Mouse (Mus musculus) ES-E14 (cell line): ENCODE results near the gene Clcn2. TPM values are rescaled to one million over a fixed set of nuclear protein-coding genes. Genes with fewer than 3 reads are reported as not detected.

Source experiments
- DNase-seq: peaks from one replicate; pipeline ENCODE4 v3.0.0-alpha.2; 2013; ENCODE audit warnings: low read depth, low spot score
- H3K27ac ChIP-seq: 2 replicates; pipeline ENCODE4 v1.5.1; 2012; ENCODE audit warnings: low read depth, mild to moderate bottlenecking, low read length, moderate library complexity, mixed read lengths; ENCODE audit not compliant: poor library complexity, insufficient read depth, severe bottlenecking
- H3K36me3 ChIP-seq: 2 replicates; pipeline ENCODE4 v1.6.1; 2012; ENCODE audit warnings: mild to moderate bottlenecking, low read length, moderate library complexity, mixed read lengths; ENCODE audit not compliant: control insufficient read depth, poor library complexity, insufficient read depth, severe bottlenecking
- H3K4me1 ChIP-seq, 2 experiments: fragments of 150-350 bp in 1 of 2; sonication (generic) in 1 of 2; 2 replicates each; pipeline ENCODE4 v1.6.1; 2012; ENCODE audit warnings: low read length in 2 of 2, mild to moderate bottlenecking in 1 of 2, mixed read lengths in 1 of 2; ENCODE audit not compliant: control insufficient read depth in 2 of 2, insufficient read depth in 2 of 2, poor library complexity in 1 of 2
- H3K4me3 ChIP-seq, 2 experiments: fragments of 150-350 bp in 1 of 2; sonication (generic) in 1 of 2; 2 replicates each; pipeline ENCODE4 v1.5.1; 2012; ENCODE audit warnings: low read length in 2 of 2, low read depth in 1 of 2, mild to moderate bottlenecking in 1 of 2, mixed read lengths in 1 of 2; ENCODE audit not compliant: insufficient read depth in 1 of 2, poor library complexity in 1 of 2, severe bottlenecking in 1 of 2
- H3K9ac ChIP-seq: 2 replicates; pipeline ENCODE4 v1.6.1; 2012; ENCODE audit warnings: low read depth, mild to moderate bottlenecking, low read length, mixed read lengths; ENCODE audit not compliant: poor library complexity, insufficient read depth, severe bottlenecking
- H3K9me3 ChIP-seq: fragments of 150-350 bp; sonication (generic); 2 replicates; pipeline ENCODE4 v1.6.1; 2012; ENCODE audit warnings: low read depth, mild to moderate bottlenecking, low read length; ENCODE audit not compliant: control insufficient read depth, insufficient read depth
- CHD2 ChIP-seq: IDR thresholded peaks from 2 replicates; pipeline ENCODE4 v1.6.1; 2014; ENCODE audit warnings: mild to moderate bottlenecking, low read depth, low read length, inconsistent platforms
- HCFC1 ChIP-seq: IDR thresholded peaks from 2 replicates; pipeline ENCODE4 v1.6.1; 2012; ENCODE audit warnings: low read length, inconsistent platforms, borderline replicate concordance; ENCODE audit not compliant: insufficient read depth
- MAFK ChIP-seq: IDR thresholded peaks from 2 replicates; pipeline ENCODE4 v1.6.1; 2014; ENCODE audit warnings: mild to moderate bottlenecking, low read depth, low read length, inconsistent platforms; ENCODE audit not compliant: insufficient read depth
- ZC3H11A ChIP-seq: IDR thresholded peaks from 2 replicates; pipeline ENCODE4 v1.6.1; 2012; ENCODE audit warnings: low read depth, mild to moderate bottlenecking, inconsistent platforms, low read length, borderline replicate concordance
- ZNF384 ChIP-seq: IDR thresholded peaks from 2 replicates; pipeline ENCODE4 v1.6.1; 2012; ENCODE audit warnings: low read depth, low read length, inconsistent platforms
- in situ Hi-C, 2 experiments: fragments of 600-800 bp; cut with MboI; formaldehyde crosslinking; loops; one replicate each; pipeline ENCODE4 v1.15.1; 2025; ENCODE audit warnings: low sequenced_read_pairs in 2 of 2, inconsistent platforms in 1 of 2; ENCODE audit not compliant: unreplicated experiment in 2 of 2
- total RNA-seq: library from RNA; depleted of rRNA; stranded (reverse); fragments of 300-350 nt; gene quantifications from 2 replicates; pipeline ENCODE4 v1.2.3, GENCODE M21; 2012

The Clcn2 gene
- total RNA-seq, 1 experiment = 38.2 TPM

DNA sequence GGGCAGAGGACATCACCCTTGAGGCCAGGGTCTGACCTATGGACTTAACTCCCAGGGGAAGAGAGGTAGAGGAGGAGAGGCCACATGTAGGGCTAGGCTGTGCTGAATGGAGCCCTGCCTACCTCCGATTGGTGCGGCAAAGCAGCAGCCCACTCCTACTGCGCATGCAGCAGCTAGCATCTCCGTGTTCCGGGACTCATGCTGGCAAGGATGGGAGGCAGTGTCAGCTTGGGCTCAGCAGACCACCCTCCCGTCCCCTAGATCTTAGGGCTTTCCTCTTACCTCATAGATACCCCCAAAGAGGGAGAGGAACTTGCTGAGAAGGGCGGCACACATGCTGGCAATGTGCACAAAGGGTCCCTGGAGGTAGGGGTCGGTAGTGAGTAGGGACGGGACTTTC lies 5.4 kb downstream of the Clcn2 start:
- Histone ChIP-seq H3K27ac (no peak overlapping the region), H3K9ac (no peak overlapping the region), H3K9me3 (no peaks in the 10 kb centered on the region), H3K4me3 (no peak overlapping the region), H3K4me1 (peaks cover 2 to 29% of the 10 kb centered on the region in 2 experiments; a peak in 2 of 4 replicates), H3K36me3 (peaks cover 56% of the 10 kb centered on the region)
- TF ChIP-seq ZNF384 (no peak), HCFC1 (no peak), ZC3H11A (no peak), CHD2 (no peak)
- in situ Hi-C loops = no loop called here
- no peak for DNase-seq

DNA sequence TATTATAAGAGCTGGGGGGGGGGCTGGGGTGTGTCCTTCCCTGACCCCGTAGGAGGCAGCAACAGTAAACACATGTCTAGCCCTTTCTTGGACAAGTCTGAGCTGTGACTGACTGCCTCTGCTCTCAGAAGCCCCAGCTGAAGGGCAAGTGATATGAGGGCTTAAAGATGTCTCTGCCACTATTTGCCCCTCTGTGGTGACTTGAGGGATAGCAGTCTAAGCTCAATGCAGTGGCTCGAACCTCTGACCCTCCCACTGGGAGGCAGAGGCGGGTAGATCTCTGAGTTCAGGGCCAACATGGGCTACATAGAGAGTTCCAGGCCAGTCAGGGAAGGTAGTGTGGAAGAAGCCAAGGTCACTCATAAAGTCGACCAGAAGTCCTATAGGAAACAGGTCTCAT lies 6.7 kb downstream of the Clcn2 start:
- in situ Hi-C loops = no loop called here
- H3K36me3 ChIP-seq = peaks cover 63% of the 10 kb centered on the region

DNA sequence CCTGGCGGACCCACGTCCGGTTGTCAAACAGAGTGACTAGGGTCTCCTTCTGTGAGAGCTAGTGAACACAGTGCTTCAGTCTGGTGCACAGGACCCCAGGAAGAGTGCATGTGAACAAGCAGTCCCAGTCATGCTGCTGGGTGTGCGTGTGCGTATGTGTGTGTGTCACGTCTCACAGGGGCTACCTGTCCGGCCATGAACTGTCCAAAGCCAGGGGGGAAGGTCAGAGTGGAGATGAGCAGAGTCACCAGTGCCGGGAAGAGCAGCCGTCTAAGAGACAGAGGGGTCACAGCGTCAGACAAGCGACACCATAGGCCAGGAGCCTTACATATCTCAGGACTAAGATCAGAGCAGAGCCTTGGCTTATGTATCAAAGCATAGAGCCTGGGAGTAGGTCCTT lies 7.2 kb downstream of the Clcn2 start:
- TF ChIP-seq MAFK (no peak), ZNF384 (no peak), ZC3H11A (no peak), CHD2 (no peak), HCFC1 (no peak)
- H3K27ac ChIP-seq = no peak overlapping the region
- no peak overlapping the region for H3K9ac ChIP-seq
- peaks cover 65% of the 10 kb centered on the region for H3K36me3 ChIP-seq
- in situ Hi-C loops = no loop called here
- H3K4me3 ChIP-seq = no peak overlapping the region
- H3K4me1 ChIP-seq = peaks cover 7 to 36% of the 10 kb centered on the region in 2 experiments
- no peak for DNase-seq
- no peaks in the 10 kb centered on the region for H3K9me3 ChIP-seq

More for the DNA sequence above, 6.7 kb downstream of the Clcn2 start:
- Histone ChIP-seq H3K4me1 (peaks cover 7 to 36% of the 10 kb centered on the region in 2 experiments), H3K9me3 (no peaks in the 10 kb centered on the region), H3K27ac (no peak overlapping the region), H3K9ac (no peak overlapping the region), H3K4me3 (no peak overlapping the region)
- TF ChIP-seq ZC3H11A (no peak), CHD2 (no peak), ZNF384 (no peak), MAFK (no peak), HCFC1 (no peak)
- no peak for DNase-seq

DNA sequence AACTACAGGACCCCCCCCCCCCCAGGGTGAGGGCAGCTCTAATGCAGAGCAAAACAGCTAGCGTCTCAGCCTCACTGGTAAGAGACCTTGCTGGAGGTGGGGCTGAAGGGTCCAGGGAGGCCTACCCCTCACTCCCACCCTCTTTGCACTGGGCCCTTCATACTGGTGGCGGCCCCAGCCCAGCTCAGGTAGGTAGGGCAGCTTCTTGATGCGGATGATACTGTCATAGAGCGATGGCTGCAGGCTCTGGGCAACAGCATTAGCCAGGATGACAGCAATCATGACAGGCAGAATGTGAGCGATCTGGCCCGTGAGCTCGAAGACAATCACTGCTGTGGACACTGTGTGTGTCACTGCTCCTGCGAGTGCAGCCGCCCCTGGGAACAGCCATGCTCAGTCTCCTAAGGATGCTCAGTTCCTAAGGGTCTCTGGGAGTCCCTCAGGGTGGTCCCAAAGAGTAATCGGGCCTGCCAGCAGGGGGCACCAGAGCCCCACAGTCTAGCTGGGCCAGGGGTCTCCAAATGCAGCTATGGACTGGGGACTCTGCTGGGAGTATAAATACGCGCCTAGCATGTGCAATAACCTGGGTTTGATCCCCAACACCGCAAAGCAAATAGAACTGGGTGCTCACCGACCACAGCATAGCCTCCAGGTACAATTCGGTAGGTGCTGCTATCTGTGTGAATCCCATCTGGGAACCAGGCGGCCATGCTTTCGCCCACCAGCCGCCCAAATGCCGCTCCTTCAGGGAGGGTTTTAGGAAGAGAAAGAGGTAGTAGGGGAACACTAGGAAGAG lies 8.4 kb downstream of the Clcn2 start:
- Histone ChIP-seq H3K4me1 (peaks cover 7 to 28% of the 10 kb centered on the region in 2 experiments), H3K4me3 (no peak overlapping the region), H3K36me3 (peaks cover 65% of the 10 kb centered on the region), H3K27ac (no peak overlapping the region), H3K9ac (no peak overlapping the region), H3K9me3 (no peaks in the 10 kb centered on the region)
- DNase-seq = no peak
- in situ Hi-C loops = no loop called here
- TF ChIP-seq ZC3H11A (peak; percentile 29; the same call in 1 of the 2 replicates), HCFC1 (no peak), MAFK (no peak), CHD2 (no peak), ZNF384 (no peak)
